Mouse (Mus musculus) heart, embryonic 16.5 days (tissue): ENCODE measurements at regions not wholly inside any gene's neighbourhood (a gene's known extent, or its start where the extent isn't known, plus 50 kb on each side); places are given as distances from the start of the nearest gene placed in this dataset.

Source experiments
- ATAC-seq: fragments of 200-750 bp; cut with Nextera tagmentation; replicated peaks from 2 replicates; pipeline ENCODE4 v1.8.0; 2017; ENCODE audit warnings: moderate number of reproducible peaks; ENCODE audit not compliant: insufficient read depth, low FRiP score; ENCODE audit errors: extremely low read depth
- H3K27ac ChIP-seq: fragments of 300-500 bp; sonication (generic); 2 replicates; pipeline ENCODE4 v1.5.1; 2014; ENCODE audit warnings: mild to moderate bottlenecking, low read length, control low read depth, moderate library complexity
- H3K27me3 ChIP-seq: fragments of 300-500 bp; sonication (generic); 2 replicates; pipeline ENCODE4 v1.6.1; 2014; ENCODE audit warnings: low read length, mixed read lengths; ENCODE audit not compliant: control insufficient read depth, insufficient read depth
- H3K36me3 ChIP-seq: fragments of 300-500 bp; sonication (generic); 2 replicates; pipeline ENCODE4 v1.6.1; 2014; ENCODE audit not compliant: control insufficient read depth, insufficient read depth
- H3K4me1 ChIP-seq: fragments of 300-500 bp; sonication (generic); 2 replicates; pipeline ENCODE4 v1.6.1; 2014; ENCODE audit warnings: low read length, mixed read lengths; ENCODE audit not compliant: control insufficient read depth, insufficient read depth
- H3K4me2 ChIP-seq: fragments of 300-500 bp; sonication (generic); 2 replicates; pipeline ENCODE4 v1.6.1; 2014; ENCODE audit warnings: low read depth, mild to moderate bottlenecking, control low read depth, low read length
- H3K4me3 ChIP-seq: fragments of 300-500 bp; sonication (generic); 2 replicates; pipeline ENCODE4 v1.5.1; 2014; ENCODE audit warnings: mild to moderate bottlenecking, control low read depth, low read length
- H3K9ac ChIP-seq: fragments of 300-500 bp; sonication (generic); 2 replicates; pipeline ENCODE4 v1.6.1; 2014; ENCODE audit warnings: low read length, control low read depth
- H3K9me3 ChIP-seq: fragments of 300-500 bp; sonication (generic); replicated peaks from 2 replicates; pipeline ENCODE4 v1.6.1; 2016; ENCODE audit warnings: low read length; ENCODE audit not compliant: control insufficient read depth
- WGBS: fragments of 180-500 bp; shearing (Covaris S2); extraction: QIAGEN DNeasy Blood & Tissue Kit; methylation state at CpG from one replicate; pipeline ENCODE4 v1.1.7; 2014; 5-methylcytosine and 5-hydroxymethylcytosine counted together

DNA sequence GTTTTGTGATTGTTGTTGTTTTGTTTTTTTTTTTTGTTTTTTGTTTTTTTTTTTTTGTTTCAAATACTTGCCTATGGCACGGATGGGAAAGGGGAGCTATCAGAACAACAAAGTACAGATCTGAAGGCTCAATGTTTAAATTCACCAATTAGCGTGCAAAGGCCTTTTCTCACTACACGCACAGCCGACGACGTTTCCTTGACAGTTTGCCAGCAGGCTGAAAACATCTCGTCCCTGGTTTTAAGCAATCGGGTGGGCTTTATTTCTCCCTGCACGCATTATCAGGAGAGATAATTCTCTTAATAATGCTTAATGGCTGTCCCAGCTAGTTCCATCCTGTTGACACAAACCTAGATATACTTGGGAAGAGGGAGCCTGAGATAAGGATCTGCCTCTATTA lies 79.6 kb downstream of the Diras2 start:
- no peaks in the 10 kb centered on the region for H3K36me3 ChIP-seq
- H3K27me3 ChIP-seq, result no peaks in the 10 kb centered on the region
- H3K27ac ChIP-seq, result no peak overlapping the region
- 26% methylated on average over 9 of the region's 9 CpGs for WGBS
- no peaks in the 10 kb centered on the region for H3K4me1 ChIP-seq
- no peak overlapping the region for H3K4me2 ChIP-seq
- no peak overlapping the region for H3K9ac ChIP-seq
- no peak for ATAC-seq
- no peaks in the 10 kb centered on the region for H3K9me3 ChIP-seq
- H3K4me3 ChIP-seq, result no peak overlapping the region

GRCm38 (mm10) chr13:52452291-52452690 lies 78.8 kb downstream of the Diras2 start:
- H3K9ac ChIP-seq, result no peak overlapping the region
- H3K27ac ChIP-seq, result no peak overlapping the region
- H3K4me2 ChIP-seq, result no peak overlapping the region
- ATAC-seq, result no peak
- no peaks in the 10 kb centered on the region for H3K9me3 ChIP-seq
- H3K4me1 ChIP-seq, result no peaks in the 10 kb centered on the region
- no peaks in the 10 kb centered on the region for H3K27me3 ChIP-seq
- H3K36me3 ChIP-seq, result no peaks in the 10 kb centered on the region
- H3K4me3 ChIP-seq, result no peak overlapping the region
- 56% methylated on average over 4 of the region's 4 CpGs for WGBS
